Mouse (Mus musculus) stomach, embryonic 14.5 days (tissue): Measurements from ENCODE around the gene Pcnp. TPM values are rescaled to one million over a fixed set of nuclear protein-coding genes. Genes with fewer than 3 reads are reported as not detected.

Source experiments
- ATAC-seq: fragments of 200-750 bp; cut with Nextera tagmentation; 2 replicates; pipeline ENCODE4 v1.8.0; 2017; ENCODE audit warnings: low read depth, moderate TSS enrichment; ENCODE audit not compliant: insufficient number of reproducible peaks, insufficient read depth, low FRiP score
- H3K27ac ChIP-seq: fragments of 300-500 bp; sonication (generic); 2 replicates; pipeline ENCODE4 v1.5.1; 2014; ENCODE audit warnings: mild to moderate bottlenecking, low read length, moderate library complexity, mixed read lengths
- H3K27me3 ChIP-seq: fragments of 300-500 bp; sonication (generic); 2 replicates; pipeline ENCODE4 v1.6.1; 2014; ENCODE audit warnings: low read length, control low read depth, mixed read lengths; ENCODE audit not compliant: control insufficient read depth, insufficient read depth
- H3K36me3 ChIP-seq: fragments of 300-500 bp; sonication (generic); 2 replicates; pipeline ENCODE4 v1.6.1; 2014; ENCODE audit warnings: mild to moderate bottlenecking, control low read depth, low read length, moderate library complexity, mixed read lengths; ENCODE audit not compliant: control insufficient read depth, insufficient read depth
- H3K4me1 ChIP-seq: fragments of 300-500 bp; sonication (generic); 2 replicates; pipeline ENCODE4 v1.6.1; 2014; ENCODE audit warnings: low read length, control low read depth, mixed read lengths; ENCODE audit not compliant: control insufficient read depth, insufficient read depth
- H3K4me2 ChIP-seq: fragments of 300-500 bp; sonication (generic); replicated peaks from 2 replicates; pipeline ENCODE4 v1.6.1; 2014; ENCODE audit warnings: low read depth, low read length, control low read depth
- H3K4me3 ChIP-seq: fragments of 300-500 bp; sonication (generic); 2 replicates; pipeline ENCODE4 v1.5.1; 2014; ENCODE audit warnings: low read depth, low read length, control low read depth
- H3K9ac ChIP-seq: fragments of 300-500 bp; sonication (generic); replicated peaks from 2 replicates; pipeline ENCODE4 v1.6.1; 2014; ENCODE audit warnings: low read depth, mild to moderate bottlenecking, control low read depth, low read length, moderate library complexity, mixed read lengths
- H3K9me3 ChIP-seq: fragments of 300-500 bp; sonication (generic); 2 replicates; pipeline ENCODE4 v1.6.1; 2016; ENCODE audit warnings: low read depth, low read length, control low read depth; ENCODE audit not compliant: control insufficient read depth
- WGBS: fragments of 180-500 bp; shearing (Covaris S2); extraction: QIAGEN DNeasy Blood & Tissue Kit; methylation state at CpG from one replicate; pipeline ENCODE4 v1.1.7; 2014; 5-methylcytosine and 5-hydroxymethylcytosine counted together
- polyA plus RNA-seq: library from polyadenylated mRNA; unstranded; fragments of >200 nt; fragmentation: Nextera tagmentation; extraction: Ambion mirVana; gene quantifications from 2 replicates; pipeline ENCODE4 v1.2.1, GENCODE M21; 2014

Gene Pcnp
- polyA plus RNA-seq, 1 experiment from 2014 or later: 231 TPM

DNA sequence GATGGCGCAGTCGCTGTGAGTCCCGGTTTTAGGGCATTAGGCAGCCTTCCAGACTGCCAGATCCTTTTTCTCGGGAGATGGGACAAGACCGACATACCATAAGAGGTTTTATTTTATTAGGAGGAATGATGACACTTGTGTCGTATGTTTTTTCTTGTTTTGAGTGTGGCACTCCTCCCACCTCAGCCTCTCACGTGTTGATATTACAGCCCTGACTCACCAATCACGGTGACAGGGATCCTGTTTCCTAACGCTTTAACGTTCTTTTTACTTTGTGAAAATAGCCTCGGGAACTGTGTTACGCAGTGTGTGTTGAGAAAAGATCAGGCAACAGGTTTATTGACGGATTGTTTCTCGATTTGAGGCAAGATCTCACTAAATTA is 54.6 kb downstream of the Pcnp start:
- Histone ChIP-seq H3K4me3 (peak overlapping the region; percentile 99), H3K27ac (peak overlapping the region; percentile 90; the same call in 1 of the 2 replicates), H3K9me3 (no peaks in the 10 kb centered on the region), H3K36me3 (peaks cover 29% of the 10 kb centered on the region), H3K4me2 (peak overlapping the region; percentile 76), H3K27me3 (no peaks in the 10 kb centered on the region), H3K4me1 (peaks cover 7% of the 10 kb centered on the region), H3K9ac (peak overlapping the region; percentile 89)
- WGBS: 6% methylated on average over 14 of the region's 14 CpGs
- ATAC-seq: no peak

- Histone ChIP-seq H3K27me3 (no peaks in the 10 kb centered on the region), H3K27ac (peak overlapping the region; percentile 90), H3K4me2 (peak overlapping the region; percentile 76), H3K9me3 (no peaks in the 10 kb centered on the region), H3K4me1 (peaks cover 7% of the 10 kb centered on the region), H3K9ac (peak overlapping the region; percentile 89), H3K4me3 (peak overlapping the region; percentile 99), H3K36me3 (peaks cover 34% of the 10 kb centered on the region)
- ATAC-seq: peak; percentile 92
- under 1% methylated on average over 51 of the region's 55 CpGs for WGBS
Observed at GRCm38 (mm10) chr16:55974256-55974902, 55.2 kb downstream of the Pcnp start.

DNA sequence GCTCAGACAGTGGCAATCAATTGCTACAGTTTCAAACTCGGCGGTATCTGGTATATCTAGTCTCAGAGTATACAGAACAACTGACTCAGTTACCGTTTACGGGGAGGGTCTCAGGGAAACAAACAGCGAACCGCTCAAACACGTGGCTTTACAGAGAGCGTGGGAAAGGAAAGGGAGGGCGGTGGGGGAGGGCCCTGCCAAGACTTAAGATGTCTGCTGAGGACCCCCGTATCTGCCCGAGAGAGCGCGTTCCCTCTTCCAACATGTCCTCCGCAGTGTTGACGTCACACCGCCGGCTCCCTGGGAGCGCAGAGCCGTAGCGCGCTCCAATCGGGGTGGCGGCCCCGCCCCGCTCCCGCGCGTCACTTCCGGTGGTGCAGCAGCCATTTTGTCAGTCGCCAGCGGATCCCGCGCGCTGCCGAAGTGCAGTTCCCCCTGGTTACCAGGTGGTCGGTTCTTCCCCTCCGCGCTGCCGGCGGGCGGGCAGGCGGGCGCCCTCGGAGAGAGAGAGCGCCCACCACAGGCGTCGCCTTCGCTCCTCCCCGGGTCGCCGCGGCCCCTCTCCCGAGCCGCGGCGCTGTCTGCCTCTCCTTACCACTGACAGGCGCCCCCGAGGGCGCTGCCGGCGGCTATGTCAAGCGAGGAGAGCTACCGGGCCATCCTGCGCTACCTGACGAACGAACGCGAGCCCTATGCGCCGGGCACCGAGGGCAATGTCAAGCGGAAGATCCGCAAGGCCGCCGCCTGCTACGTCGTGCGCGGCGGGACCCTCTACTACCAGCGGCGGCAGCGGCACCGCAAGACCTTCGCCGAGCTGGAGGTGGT is 55.9 kb downstream of the Pcnp start, which contains the start of gene Zbtb11:
Zbtb11 (plus strand) TSS at position 453 of the 825 bp plus-strand sequence.
- Histone ChIP-seq H3K4me3 (peak within 1 kb of the TSS; percentile 99), H3K4me1 (peaks cover 7% of the 10 kb centered on the region), H3K9ac (peak within 1 kb of the TSS; percentile 89), H3K9me3 (no peaks in the 10 kb centered on the region), H3K27ac (peak within 1 kb of the TSS; percentile 90), H3K36me3 (peaks cover 40% of the 10 kb centered on the region), H3K27me3 (no peaks in the 10 kb centered on the region), H3K4me2 (peak within 1 kb of the TSS; percentile 76)
- WGBS: 0% methylated on average over 83 of the region's 86 CpGs
- peak; percentile 98 for ATAC-seq

DNA sequence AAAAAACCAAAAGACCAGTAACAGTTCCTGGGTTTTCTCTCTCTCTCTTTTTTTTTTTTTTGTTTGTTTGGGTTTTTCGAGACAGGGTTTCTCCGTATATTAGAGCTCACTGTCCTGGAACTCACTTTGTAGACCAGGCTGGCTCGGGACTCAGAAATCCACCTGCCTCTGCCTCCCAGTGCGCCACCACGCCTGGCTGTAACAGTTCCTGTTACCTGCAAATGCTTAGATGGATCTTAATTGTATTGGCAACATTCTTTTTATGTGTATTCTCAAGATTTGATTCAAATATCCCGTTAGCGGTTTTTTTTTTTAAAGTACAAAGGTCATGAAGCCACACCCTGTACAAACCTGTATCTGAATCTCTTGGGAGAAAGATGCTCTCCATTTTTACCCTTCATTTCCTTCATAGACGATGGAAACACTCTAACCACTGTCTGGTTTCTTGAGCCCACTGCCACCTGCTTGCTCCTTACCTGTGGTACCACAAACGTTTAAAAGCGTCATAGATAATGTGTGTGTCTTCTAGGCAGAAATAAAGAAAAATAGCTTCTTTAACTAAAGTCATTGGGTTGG is 56.8 kb downstream of the Pcnp start:
- Histone ChIP-seq H3K9me3 (no peaks in the 10 kb centered on the region), H3K9ac (no peak overlapping the region), H3K27ac (peak overlapping the region; percentile 79), H3K27me3 (no peaks in the 10 kb centered on the region), H3K4me3 (peak overlapping the region; percentile 99), H3K4me1 (peaks cover 7% of the 10 kb centered on the region), H3K4me2 (peak overlapping the region; percentile 76), H3K36me3 (peaks cover 40% of the 10 kb centered on the region)
- ATAC-seq: no peak
- WGBS: 50% methylated on average over 10 of the region's 10 CpGs

GRCm38 (mm10) chr16:55971735-55972615 is 57.6 kb downstream of the Pcnp start:
- Histone ChIP-seq H3K27ac (no peak overlapping the region), H3K4me1 (peaks cover 11% of the 10 kb centered on the region), H3K4me2 (no peak overlapping the region), H3K36me3 (peaks cover 47% of the 10 kb centered on the region), H3K4me3 (no peak overlapping the region), H3K27me3 (no peaks in the 10 kb centered on the region), H3K9ac (no peak overlapping the region), H3K9me3 (no peaks in the 10 kb centered on the region)
- ATAC-seq: no peak
- WGBS: 79% methylated on average over 6 of the region's 6 CpGs

- H3K27ac ChIP-seq: no peak overlapping the region
- H3K4me1 ChIP-seq: peaks cover 13% of the 10 kb centered on the region
- H3K36me3 ChIP-seq: peaks cover 48% of the 10 kb centered on the region
- H3K4me3 ChIP-seq: no peak overlapping the region
- no peaks in the 10 kb centered on the region for H3K27me3 ChIP-seq
- H3K4me2 ChIP-seq: no peak overlapping the region
- 94% methylated on average over 5 of the region's 5 CpGs for WGBS
- H3K9ac ChIP-seq: no peak overlapping the region
- ATAC-seq: no peak
- H3K9me3 ChIP-seq: no peaks in the 10 kb centered on the region
Observed at GRCm38 (mm10) chr16:55970416-55970815, 59.1 kb downstream of the Pcnp start.

DNA sequence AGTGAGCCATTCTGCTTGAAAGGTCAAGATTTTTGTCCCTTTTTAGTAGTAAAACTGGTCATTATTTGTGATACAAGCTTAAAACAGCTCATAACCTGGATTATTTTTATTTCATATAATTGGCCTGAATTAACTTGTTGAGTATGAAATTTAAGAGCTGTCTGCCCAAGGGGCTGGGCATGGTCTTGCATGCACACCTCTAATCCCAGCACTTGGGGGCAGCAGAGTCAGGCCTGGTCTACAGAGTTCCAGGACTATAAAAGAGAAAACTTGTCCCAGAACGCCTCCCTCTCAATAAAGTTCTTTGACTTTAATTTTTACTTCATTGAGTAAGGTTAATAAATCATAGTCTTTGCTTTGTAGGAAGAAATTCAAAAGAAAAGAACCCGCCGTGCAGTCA is 60.4 kb downstream of the Pcnp start:
- Histone ChIP-seq H3K36me3 (peaks cover 48% of the 10 kb centered on the region), H3K9me3 (no peaks in the 10 kb centered on the region), H3K4me2 (no peak overlapping the region), H3K27me3 (no peaks in the 10 kb centered on the region), H3K27ac (no peak overlapping the region), H3K9ac (no peak overlapping the region), H3K4me1 (peaks cover 9% of the 10 kb centered on the region), H3K4me3 (no peak overlapping the region)
- no peak for ATAC-seq
- WGBS: 85% methylated on average over 3 of the region's 3 CpGs

DNA sequence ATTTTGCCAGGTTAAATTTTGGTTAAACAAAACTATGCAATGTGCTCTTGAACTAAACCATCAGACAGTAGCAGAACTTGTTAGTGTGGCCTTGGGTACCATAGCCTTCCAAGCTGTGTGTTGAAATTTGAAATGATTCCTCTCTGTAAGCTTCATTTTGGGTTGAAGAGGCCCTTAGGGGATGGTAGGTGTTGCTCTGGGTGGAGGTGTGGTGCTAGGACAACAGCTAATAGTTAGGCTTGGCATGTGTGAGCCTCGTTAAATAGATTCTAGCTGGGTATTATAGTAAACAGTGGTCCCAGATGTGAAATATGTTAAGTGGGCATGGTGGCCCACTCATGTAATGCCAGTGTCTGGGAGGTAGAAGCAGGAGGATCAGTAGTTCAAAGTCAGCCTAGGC is 62.3 kb downstream of the Pcnp start:
- Histone ChIP-seq H3K9me3 (no peaks in the 10 kb centered on the region), H3K36me3 (peaks cover 47% of the 10 kb centered on the region), H3K27ac (no peak overlapping the region), H3K9ac (peak overlapping the region; percentile 82), H3K4me1 (peaks cover 9% of the 10 kb centered on the region; the same call in 1 of the 2 replicates), H3K4me3 (peak overlapping the region; percentile 80), H3K27me3 (no peaks in the 10 kb centered on the region), H3K4me2 (peak overlapping the region; percentile 93)
- no peak for ATAC-seq
- 27% methylated on average over 1 of the region's 1 CpGs for WGBS
